ENCODE assay signal across 44 mouse cellular contexts in genomic region chr11:49702014-49702413, GRCm38 (mm10). TPM values are rescaled to one million over a fixed set of nuclear protein-coding genes. Genes with fewer than 3 reads are reported as not detected.
"Had no signal": no experiment of that assay in that cellular context is flagged by ENCODE, and none has a peak within 500 bp of the region (broad histone marks: within the 10 kb centered on the region; RNA-seq: fewer than 3 reads in every experiment).

No protein-coding gene starts in this region.

- H3K9ac ChIP-seq: limb, embryonic 12.5 days; limb, embryonic 13.5 days; limb, embryonic 15.5 days; liver, embryonic 12.5 days; liver, embryonic 13.5 days; liver, embryonic 14.5 days; liver, embryonic 15.5 days; liver, postnatal 0 days; lung, embryonic 14.5 days; lung, embryonic 15.5 days; midbrain, embryonic 12.5 days; midbrain, embryonic 13.5 days; midbrain, embryonic 15.5 days; neural tube, embryonic 12.5 days had no signal

- ATAC-seq: liver, embryonic 12.5 days; liver, postnatal 0 days; lung, postnatal 0 days; midbrain, embryonic 13.5 days; midbrain, embryonic 15.5 days; midbrain, embryonic 16.5 days had no signal

- H3K4me3 ChIP-seq: left cerebral cortex, adult 2 months; limb, embryonic 10.5 days; limb, embryonic 12.5 days; limb, embryonic 13.5 days; limb, embryonic 15.5 days; liver, embryonic 12.5 days; liver, embryonic 13.5 days; liver, embryonic 15.5 days; lung, embryonic 15.5 days; midbrain, embryonic 10.5 days; midbrain, embryonic 12.5 days; midbrain, embryonic 13.5 days; midbrain, embryonic 15.5 days; myocyte; neural tube, embryonic 12.5 days had no signal

- H3K4me2 ChIP-seq: limb, embryonic 12.5 days; limb, embryonic 13.5 days; limb, embryonic 15.5 days; liver, embryonic 11.5 days; liver, embryonic 12.5 days; liver, embryonic 13.5 days; liver, embryonic 15.5 days; lung, embryonic 14.5 days; lung, embryonic 15.5 days; midbrain, embryonic 11.5 days; midbrain, embryonic 12.5 days; midbrain, embryonic 13.5 days; midbrain, embryonic 15.5 days; neural tube, embryonic 12.5 days had no signal

- H3K27me3 ChIP-seq: limb, embryonic 12.5 days; limb, embryonic 13.5 days; limb, embryonic 15.5 days; liver, embryonic 12.5 days; liver, embryonic 13.5 days; liver, embryonic 15.5 days; lung, embryonic 15.5 days; midbrain, embryonic 12.5 days; midbrain, embryonic 13.5 days; midbrain, embryonic 15.5 days; neural tube, embryonic 12.5 days had no signal

- H3K4me1 ChIP-seq: limb, embryonic 10.5 days; limb, embryonic 12.5 days; limb, embryonic 13.5 days; limb, embryonic 15.5 days; lung, embryonic 15.5 days; midbrain, embryonic 10.5 days; midbrain, embryonic 12.5 days; midbrain, embryonic 13.5 days; neural tube, embryonic 12.5 days had no signal

- H3K27ac ChIP-seq: left cerebral cortex, adult 2 months; limb, embryonic 10.5 days; limb, embryonic 12.5 days; limb, embryonic 13.5 days; limb, embryonic 15.5 days; liver, embryonic 12.5 days; liver, embryonic 13.5 days; liver, embryonic 14.5 days; liver, embryonic 15.5 days; lung, embryonic 15.5 days; macrophage; midbrain, embryonic 10.5 days; midbrain, embryonic 12.5 days; midbrain, embryonic 13.5 days; midbrain, embryonic 15.5 days; neural tube, embryonic 12.5 days had no signal

- H3K9me3 ChIP-seq: limb, embryonic 10.5 days; limb, embryonic 13.5 days; limb, embryonic 15.5 days; liver, embryonic 12.5 days; liver, embryonic 13.5 days; liver, embryonic 15.5 days; lung, embryonic 15.5 days; midbrain, embryonic 10.5 days; midbrain, embryonic 12.5 days; midbrain, embryonic 13.5 days; midbrain, embryonic 15.5 days; neural tube, embryonic 12.5 days had no signal

- DNase-seq: left cerebral cortex, postnatal 4 days; liver; liver, embryonic 13.5 days; liver, postnatal 0 days; lung, adult 18-20 months; lung, adult 2 months; lung, embryonic 14.5 days; lung, postnatal 10 days; lung, postnatal 14 days; lung, postnatal 36 days; lung, postnatal 4 days; midbrain, embryonic 14.5 days had no signal

RNA-seq across cellular contexts. Expression of gene Scgb3a1, which starts 38.6 kb away (rescaled TPM):
- total RNA-seq: left cerebral cortex, adult 2 months; left cerebral cortex, adult 8-10 months; left cerebral cortex, postnatal 10 days; left cerebral cortex, postnatal 14 days; left cerebral cortex, postnatal 4 days; liver, adult 2 months; megakaryocyte progenitor cell, adult 5-6 weeks; megakaryocyte-erythroid progenitor cell, adult 5-6 weeks; midbrain, postnatal 0 days; monocyte, adult 5-6 weeks had no signal
- polyA plus RNA-seq: limb, embryonic 10.5 days; limb, embryonic 11.5 days; limb, embryonic 12.5 days; limb, embryonic 13.5 days; limb, embryonic 14.5 days; limb, embryonic 15.5 days; liver, embryonic 11.5 days; liver, embryonic 12.5 days; liver, embryonic 13.5 days; liver, embryonic 14.5 days; liver, embryonic 16.5 days; lung, embryonic 14.5 days; macrophage; midbrain, embryonic 10.5 days; midbrain, embryonic 11.5 days; midbrain, embryonic 12.5 days; midbrain, embryonic 13.5 days; midbrain, embryonic 14.5 days; midbrain, embryonic 15.5 days; myocyte; neural tube, embryonic 11.5 days; neural tube, embryonic 12.5 days had no signal
